Mouse (Mus musculus): ENCODE data around the gene Piwil1. TPM values are rescaled to one million over a fixed set of nuclear protein-coding genes. Genes with fewer than 3 reads are reported as not detected.

Gene Piwil1
- total RNA-seq, 2 experiments from 2014 or later, result not detected

Other genes with a start within 250 kb of the Piwil1 start
- gene Fzd10, start 101.7 kb upstream of the Piwil1 start, total RNA-seq (2021), result under 1 TPM; 0.12 to 0.54 TPM

Data from heart, postnatal 14 days (tissue).